35 mouse cellular contexts compared by ENCODE assay signal in the genomic region with DNA sequence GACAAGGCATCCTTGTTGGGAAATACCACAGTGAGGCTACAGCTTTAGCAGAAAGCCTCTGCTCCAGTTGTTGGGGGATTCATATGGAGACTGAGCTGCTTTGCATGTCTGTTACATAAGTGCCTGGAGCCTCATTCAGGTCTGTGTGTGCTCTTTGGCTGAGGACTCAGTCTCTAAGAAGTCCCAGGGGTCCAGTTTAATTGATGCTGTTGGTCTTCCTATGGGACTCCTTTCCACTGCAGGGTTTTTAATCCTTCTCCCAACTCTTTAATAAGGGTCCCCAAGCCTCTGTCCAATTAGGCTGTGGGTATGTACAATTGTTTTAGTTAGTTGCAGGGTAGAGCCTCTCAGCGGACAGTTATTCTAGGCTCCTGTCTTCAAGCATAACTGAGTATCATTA.
"Had no signal": no experiment of that assay in that cellular context is flagged by ENCODE, and none has a peak within 500 bp of the region (broad histone marks: within the 10 kb centered on the region; RNA-seq: fewer than 3 reads in every experiment).

No protein-coding gene starts in this region.

- H3K36me3 ChIP-seq: heart, embryonic 10.5 days; heart, embryonic 12.5 days; heart, embryonic 13.5 days; heart, embryonic 15.5 days; hindbrain, embryonic 10.5 days; hindbrain, embryonic 12.5 days; hindbrain, embryonic 13.5 days; hindbrain, embryonic 15.5 days; intestine, embryonic 15.5 days; kidney, embryonic 15.5 days had no signal

- ATAC-seq: hindbrain, embryonic 16.5 days; hindbrain, postnatal 0 days; inflammation-experienced regulatory T-cells, adult 6 months; intestine, embryonic 15.5 days; intestine, embryonic 16.5 days; intestine, postnatal 0 days had no signal

- H3K27ac ChIP-seq: heart, embryonic 10.5 days; heart, embryonic 13.5 days; heart, embryonic 15.5 days; hindbrain, embryonic 10.5 days; hindbrain, embryonic 12.5 days; hindbrain, embryonic 13.5 days; hindbrain, embryonic 15.5 days; hindbrain, postnatal 0 days; intestine, embryonic 15.5 days; kidney, embryonic 15.5 days; kidney, postnatal 0 days; layer of hippocampus, adult 2 months; left cerebral cortex, adult 2 months had no signal

- H3K4me2 ChIP-seq: heart, embryonic 11.5 days; heart, embryonic 12.5 days; heart, embryonic 13.5 days; heart, embryonic 15.5 days; hindbrain, embryonic 12.5 days; hindbrain, embryonic 13.5 days; hindbrain, embryonic 15.5 days; intestine, embryonic 15.5 days; kidney, embryonic 15.5 days had no signal

- DNase-seq: heart, postnatal 10 days; heart, postnatal 14 days; heart, postnatal 36 days; heart, postnatal 4 days; kidney, adult 11 months; kidney, adult 18-20 months; kidney, adult 2 months; kidney, adult 8-10 months; kidney, adult 9 months; kidney, postnatal 10 days; kidney, postnatal 14 days; kidney, postnatal 25 days; kidney, postnatal 36 days; kidney, postnatal 4 days; layer of hippocampus, adult 9-11 months; layer of hippocampus, postnatal 36 days had no signal

- H3K27me3 ChIP-seq: heart, embryonic 12.5 days; heart, embryonic 13.5 days; heart, embryonic 15.5 days; hindbrain, embryonic 12.5 days; hindbrain, embryonic 13.5 days; hindbrain, embryonic 15.5 days; intestine, embryonic 15.5 days; kidney, embryonic 15.5 days had no signal

- H3K4me1 ChIP-seq: heart, embryonic 10.5 days; heart, embryonic 12.5 days; heart, embryonic 13.5 days; heart, embryonic 15.5 days; hindbrain, embryonic 10.5 days; hindbrain, embryonic 12.5 days; hindbrain, embryonic 13.5 days; hindbrain, embryonic 15.5 days; intestine, embryonic 15.5 days; kidney, embryonic 15.5 days had no signal

- H3K4me3 ChIP-seq: heart, embryonic 10.5 days; heart, embryonic 12.5 days; heart, embryonic 13.5 days; heart, embryonic 15.5 days; hindbrain, embryonic 10.5 days; hindbrain, embryonic 12.5 days; hindbrain, embryonic 13.5 days; hindbrain, embryonic 15.5 days; intestine, embryonic 15.5 days; kidney, embryonic 15.5 days; layer of hippocampus, adult 2 months; left cerebral cortex, adult 2 months had no signal

- H3K9me3 ChIP-seq: heart, embryonic 10.5 days; heart, embryonic 12.5 days; heart, embryonic 13.5 days; heart, embryonic 15.5 days; hindbrain, embryonic 10.5 days; hindbrain, embryonic 12.5 days; hindbrain, embryonic 13.5 days; hindbrain, embryonic 15.5 days; intestine, embryonic 15.5 days; kidney, embryonic 15.5 days had no signal

- H3K9ac ChIP-seq: heart, embryonic 12.5 days; heart, embryonic 13.5 days; heart, embryonic 15.5 days; hindbrain, embryonic 12.5 days; hindbrain, embryonic 13.5 days; hindbrain, embryonic 15.5 days; intestine, embryonic 15.5 days; kidney, embryonic 15.5 days had no signal
